In genomic region chrX:70946052-70946451, GRCm38 (mm10) we compare ENCODE assay signal across 8 mouse cellular contexts.
DNase-seq lines count a peak whose midpoint lies in the region; ATAC-seq and TF ChIP-seq lines count a peak whose summit lies in the region.

No protein-coding gene starts in this region.

- intact Hi-C loops in gastrocnemius, adult 2 months (cut with DNase I): no loop called here

- no peaks in the 10 kb centered on the region for H3K4me1 ChIP-seq in intestine, embryonic 16.5 days (ENCODE audit: control insufficient read depth, insufficient read depth, low read length)
- no peaks in the 10 kb centered on the region for H3K4me1 ChIP-seq in liver, postnatal 0 days (ENCODE audit: insufficient read depth)

- TF ChIP-seq EP300 in liver, postnatal 0 days (IDR thresholded peaks at IDR 0.05; ENCODE audit: low read depth): no peak

- DNase-seq in ovary, adult 18-20 months (ENCODE audit: low spot score): peak; percentile 1
- DNase-seq in ovary, postnatal 10 days (ENCODE audit: low spot score): no peak
- DNase-seq in liver, postnatal 0 days: peak; percentile 42
- DNase-seq in layer of hippocampus, adult 18-20 months (ENCODE audit: low spot score in 2 of 2): no peak
- DNase-seq in thymus, postnatal 36 days: no peak
- no peak for DNase-seq in gastrocnemius, adult 2 months

- H3K27me3 ChIP-seq in intestine, embryonic 16.5 days (replicated peaks; ENCODE audit: control insufficient read depth, insufficient read depth, low read length): no peaks in the 10 kb centered on the region
- H3K27me3 ChIP-seq in liver, postnatal 0 days (ENCODE audit: insufficient read depth, low read length): no peaks in the 10 kb centered on the region

- no peak for TF ChIP-seq CTCF in liver, postnatal 0 days (IDR thresholded peaks at IDR 0.05; ENCODE audit: low read depth)
- no peak for TF ChIP-seq CTCF in gastrocnemius, adult 2 months (IDR thresholded peaks at IDR 0.05)

- WGBS in intestine, embryonic 16.5 days: 38% methylated on average over 8 of the region's 8 CpGs
- WGBS in liver, postnatal 0 days (ENCODE audit: insufficient replicate concordance): 55% methylated on average over 8 of the region's 8 CpGs

- no peak overlapping the region for H3K4me2 ChIP-seq in intestine, embryonic 16.5 days (ENCODE audit: low read depth, low read length)
- H3K4me2 ChIP-seq in liver, postnatal 0 days (ENCODE audit: low read depth, low read length): no peak overlapping the region

- H3K9ac ChIP-seq in intestine, embryonic 16.5 days (ENCODE audit: low read depth, low read length): no peak overlapping the region
- H3K9ac ChIP-seq in liver, postnatal 0 days (replicated peaks): no peak overlapping the region

- no peak overlapping the region for H3K4me3 ChIP-seq in intestine, embryonic 16.5 days (ENCODE audit: low read length)
- H3K4me3 ChIP-seq in liver, postnatal 0 days (ENCODE audit: low read depth, low read length): no peak overlapping the region
- no peak overlapping the region for H3K4me3 ChIP-seq in gastrocnemius, adult 2 months

- peak; percentile 89 for ATAC-seq in intestine, embryonic 16.5 days
- ATAC-seq in liver, postnatal 0 days: peak; percentile 84
- no peak for ATAC-seq in activated CD4-positive, CD25-positive, alpha-beta regulatory T cell, adult 4 months

- no peak overlapping the region for H3K27ac ChIP-seq in intestine, embryonic 16.5 days (ENCODE audit: low read length)
- no peak overlapping the region for H3K27ac ChIP-seq in liver, postnatal 0 days (ENCODE audit: low read depth)
- no peak overlapping the region for H3K27ac ChIP-seq in gastrocnemius, adult 2 months

- no peaks in the 10 kb centered on the region for H3K36me3 ChIP-seq in intestine, embryonic 16.5 days (ENCODE audit: control insufficient read depth, insufficient read depth, low read length)
- H3K36me3 ChIP-seq in liver, postnatal 0 days (replicated peaks; ENCODE audit: insufficient read depth, low read length): no peaks in the 10 kb centered on the region

- H3K9me3 ChIP-seq in intestine, embryonic 16.5 days (ENCODE audit: control insufficient read depth, low read length): no peaks in the 10 kb centered on the region
- H3K9me3 ChIP-seq in liver, postnatal 0 days (ENCODE audit: low read length): no peaks in the 10 kb centered on the region

Comparison
In these comparisons a context has a peak if more than half of its experiments do, and no peak if none do; other contexts are left out.
1. DNase-seq: peak in ovary, adult 18-20 months (single experiment) and liver, postnatal 0 days (single experiment); none in ovary, postnatal 10 days (single experiment), layer of hippocampus, adult 18-20 months (0 of 2), thymus, postnatal 36 days (0 of 2) and gastrocnemius, adult 2 months (single experiment).